In genomic region chr8:123422056-123422780, GRCm38 (mm10) we compare ENCODE assay signal across 8 mouse cellular contexts. TPM values are rescaled to one million over a fixed set of nuclear protein-coding genes. Genes with fewer than 3 reads are reported as not detected.
DNase-seq lines count a peak whose midpoint lies in the region; ATAC-seq lines count a peak whose summit lies in the region.

No protein-coding gene starts in this region.

- DNase-seq in CD4-positive, CD25-positive, alpha-beta regulatory T cell, adult 2 months (ENCODE audit: low read depth, low spot score), result peak; percentile 79
- DNase-seq in cerebellum, adult 9-11 months, result peak; percentile 80
- DNase-seq in forelimb bud, embryonic 11.5 days (ENCODE audit: low read depth, low spot score), result peak; percentile 70
- DNase-seq in left cerebral cortex, postnatal 14 days (ENCODE audit: low spot score in 2 of 2), result peak; percentile 87 to 91
- DNase-seq in right cerebral cortex, adult 2 months (ENCODE audit: low spot score in 2 of 2), result peak; percentile 88 to 89

- H3K4me2 ChIP-seq in hindbrain, embryonic 16.5 days (ENCODE audit: low read length), result peak overlapping the region; percentile 46

- H3K9ac ChIP-seq in hindbrain, embryonic 16.5 days (ENCODE audit: low read depth, low read length), result no peak overlapping the region

- H3K4me1 ChIP-seq in hindbrain, embryonic 16.5 days (ENCODE audit: control insufficient read depth, insufficient read depth, low read depth, low read length), result peaks cover 2% of the 10 kb centered on the region
- peaks cover 38% of the 10 kb centered on the region for H3K4me1 ChIP-seq in megakaryocyte, embryonic 14.5 days

- peaks cover 28% of the 10 kb centered on the region for H3K36me3 ChIP-seq in hindbrain, embryonic 16.5 days (ENCODE audit: control insufficient read depth, insufficient read depth, low read length)
- H3K36me3 ChIP-seq in megakaryocyte, embryonic 14.5 days (replicated peaks; ENCODE audit: low read length), result peaks cover 31% of the 10 kb centered on the region

- peak overlapping the region; percentile 12; the same call in 1 of the 2 replicates for H3K4me3 ChIP-seq in hindbrain, embryonic 16.5 days (ENCODE audit: low read length)
- peak overlapping the region; percentile 88 for H3K4me3 ChIP-seq in megakaryocyte, embryonic 14.5 days (replicated peaks)

- ATAC-seq in CD4-positive, CD25-positive, alpha-beta regulatory T cell, adult 4 months, result no peak
- peak; percentile 75 for ATAC-seq in hindbrain, embryonic 16.5 days

- intact Hi-C loops in left cerebral cortex, postnatal 14 days (cut with DNase I), result no loop called here

- no peaks in the 10 kb centered on the region for H3K27me3 ChIP-seq in hindbrain, embryonic 16.5 days (replicated peaks; ENCODE audit: control insufficient read depth, insufficient read depth, low read length)
- peaks cover 48% of the 10 kb centered on the region for H3K27me3 ChIP-seq in megakaryocyte, embryonic 14.5 days (replicated peaks)

- H3K9me3 ChIP-seq in hindbrain, embryonic 16.5 days (ENCODE audit: control insufficient read depth, low read length), result peaks cover 3% of the 10 kb centered on the region; the same call in 1 of the 2 replicates
- H3K9me3 ChIP-seq in megakaryocyte, embryonic 14.5 days, result peaks cover 11% of the 10 kb centered on the region

- no peak overlapping the region for H3K27ac ChIP-seq in hindbrain, embryonic 16.5 days (ENCODE audit: low read depth, low read length)

- WGBS in hindbrain, embryonic 16.5 days, result 15% methylated on average over 17 of the region's 17 CpGs

RNA-seq across cellular contexts. Expression of gene Def8, which starts 1.1 kb away (rescaled TPM):
- 10 to 100 TPM in 1 of 2 experiments, 1 to 10 TPM in 1; 6.9 to 14.2 TPM for polyA plus RNA-seq in CD4-positive, CD25-positive, alpha-beta regulatory T cell, adult 4 months (2017; shearing (Covaris generic))
- 50.5 and 53.5 TPM in 2 replicates for polyA plus RNA-seq in hindbrain, embryonic 16.5 days (2015; fragmentation: Nextera tagmentation; extraction: Ambion mirVana)
- 10 to 100 TPM; 76.1 to 76.7 TPM for total RNA-seq in left cerebral cortex, postnatal 14 days (2021)
- polyA plus RNA-seq in megakaryocyte, embryonic 14.5 days (2012; ENCODE audit: insufficient read depth, low replicate concordance), result 20.7 and 47.5 TPM in 2 replicates

RNA-seq across cellular contexts. Expression of gene Tubb3, which starts 11.0 kb away (rescaled TPM):
- polyA plus RNA-seq in CD4-positive, CD25-positive, alpha-beta regulatory T cell, adult 4 months (2017; shearing (Covaris generic)), result 1 to 10 TPM in 1 of 2 experiments, not detected in 1; 1.2 TPM
- polyA plus RNA-seq in hindbrain, embryonic 16.5 days (2015; fragmentation: Nextera tagmentation; extraction: Ambion mirVana), result 1,869 and 1,947 TPM in 2 replicates
- 100 to 1,000 TPM; 691 to 709 TPM for total RNA-seq in left cerebral cortex, postnatal 14 days (2021)
- 123 and 178 TPM in 2 replicates for polyA plus RNA-seq in megakaryocyte, embryonic 14.5 days (2012; ENCODE audit: insufficient read depth, low replicate concordance)

RNA-seq across cellular contexts. Expression of gene Mc1r, which starts 15.3 kb away (rescaled TPM):
- under 1 TPM in 1 of 2 experiments, not detected in 1; 0.17 TPM for polyA plus RNA-seq in CD4-positive, CD25-positive, alpha-beta regulatory T cell, adult 4 months (2017; shearing (Covaris generic))
- polyA plus RNA-seq in hindbrain, embryonic 16.5 days (2015; fragmentation: Nextera tagmentation; extraction: Ambion mirVana), result 0.05 and 0.10 TPM in 2 replicates
- under 1 TPM in 1 of 2 experiments, not detected in 1; 0.09 TPM for total RNA-seq in left cerebral cortex, postnatal 14 days (2021)
- 1.1 TPM in 1 of 2 replicates, not detected in the other for polyA plus RNA-seq in megakaryocyte, embryonic 14.5 days (2012; ENCODE audit: insufficient read depth, low replicate concordance)

RNA-seq across cellular contexts. Expression of gene Tcf25, which starts 48.7 kb away (rescaled TPM):
- 10 to 100 TPM; 83.1 to 91.9 TPM for polyA plus RNA-seq in CD4-positive, CD25-positive, alpha-beta regulatory T cell, adult 4 months (2017; shearing (Covaris generic))
- 396 and 405 TPM in 2 replicates for polyA plus RNA-seq in hindbrain, embryonic 16.5 days (2015; fragmentation: Nextera tagmentation; extraction: Ambion mirVana)
- total RNA-seq in left cerebral cortex, postnatal 14 days (2021), result 100 to 1,000 TPM; 541 to 593 TPM
- polyA plus RNA-seq in megakaryocyte, embryonic 14.5 days (2012; ENCODE audit: insufficient read depth, low replicate concordance), result 41.1 and 108 TPM in 2 replicates

RNA-seq across cellular contexts. Expression of gene Afg3l1, which starts 55.5 kb away (rescaled TPM):
- polyA plus RNA-seq in CD4-positive, CD25-positive, alpha-beta regulatory T cell, adult 4 months (2017; shearing (Covaris generic)), result 10 to 100 TPM; 33.8 to 37.5 TPM
- 48.7 and 57.4 TPM in 2 replicates for polyA plus RNA-seq in hindbrain, embryonic 16.5 days (2015; fragmentation: Nextera tagmentation; extraction: Ambion mirVana)
- total RNA-seq in left cerebral cortex, postnatal 14 days (2021), result 10 to 100 TPM; 31.6 to 36.5 TPM
- polyA plus RNA-seq in megakaryocyte, embryonic 14.5 days (2012; ENCODE audit: insufficient read depth, low replicate concordance), result 8.8 and 20.1 TPM in 2 replicates

Comparison
In these comparisons a context has a peak if more than half of its experiments do, and no peak if none do; other contexts are left out.
1. RNA of gene Tubb3, which starts 11.0 kb away (polyA plus RNA-seq): 1,869 to 1,947 TPM in hindbrain, embryonic 16.5 days and 123 to 178 TPM in megakaryocyte, embryonic 14.5 days; 1.2 TPM in CD4-positive, CD25-positive, alpha-beta regulatory T cell, adult 4 months; every median in the first group is over 10 times any median in the second.
2. Peak in every context shown above with its lines, with median percentiles within 50 percentile points of each other: DNase-seq.